Mouse (Mus musculus) forebrain, embryonic 14.5 days (tissue): ENCODE data around the gene Slc1a2. TPM values are rescaled to one million over a fixed set of nuclear protein-coding genes. Genes with fewer than 3 reads are reported as not detected.

Experiments
- ATAC-seq: fragments of 200-750 bp; cut with Nextera tagmentation; 2 replicates; pipeline ENCODE4 v1.8.0; 2017; ENCODE audit warnings: mild to moderate bottlenecking, moderate library complexity
- DNase-seq: peaks from one replicate; pipeline ENCODE4 v3.0.0-alpha.2; 2015; ENCODE audit warnings: low spot score
- H3K27ac ChIP-seq: fragments of 300-500 bp; sonication (generic); 2 replicates; pipeline ENCODE4 v1.5.1; 2014; ENCODE audit warnings: low read depth, mild to moderate bottlenecking, control low read depth, low read length, moderate library complexity
- H3K27me3 ChIP-seq: fragments of 300-500 bp; sonication (generic); replicated peaks from 2 replicates; pipeline ENCODE4 v1.6.1; 2014; ENCODE audit warnings: low read length, control low read depth, mixed read lengths; ENCODE audit not compliant: control insufficient read depth, insufficient read depth
- H3K36me3 ChIP-seq: fragments of 300-500 bp; sonication (generic); 2 replicates; pipeline ENCODE4 v1.6.1; 2014; ENCODE audit warnings: low read length, control low read depth; ENCODE audit not compliant: control insufficient read depth, insufficient read depth
- H3K4me1 ChIP-seq: fragments of 300-500 bp; sonication (generic); 2 replicates; pipeline ENCODE4 v1.6.1; 2014; ENCODE audit warnings: antibody characterized with exemption, low read length, control low read depth; ENCODE audit not compliant: control insufficient read depth, insufficient read depth
- H3K4me2 ChIP-seq: fragments of 300-500 bp; sonication (generic); 2 replicates; pipeline ENCODE4 v1.6.1; 2014; ENCODE audit warnings: mild to moderate bottlenecking, control low read depth, low read length
- H3K4me3 ChIP-seq: fragments of 300-500 bp; sonication (generic); 2 replicates; pipeline ENCODE4 v1.5.1; 2014; ENCODE audit warnings: low read depth, low read length, control low read depth
- H3K9ac ChIP-seq: fragments of 300-500 bp; sonication (generic); 2 replicates; pipeline ENCODE4 v1.6.1; 2014; ENCODE audit warnings: mild to moderate bottlenecking, low read length, control low read depth, moderate library complexity
- H3K9me3 ChIP-seq: fragments of 300-500 bp; sonication (generic); replicated peaks from 2 replicates; pipeline ENCODE4 v1.6.1; 2016; ENCODE audit warnings: low read length, control low read depth, mixed read lengths; ENCODE audit not compliant: control insufficient read depth
- WGBS: fragments of 180-500 bp; shearing (Covaris S2); extraction: QIAGEN DNeasy Blood & Tissue Kit; methylation state at CpG from one replicate; pipeline ENCODE4 v1.1.7; 2014; 5-methylcytosine and 5-hydroxymethylcytosine counted together
- polyA plus RNA-seq: library from polyadenylated mRNA; unstranded; fragments of >200 nt; fragmentation: Nextera tagmentation; extraction: Ambion mirVana; gene quantifications from 2 replicates; pipeline ENCODE4 v1.2.1, GENCODE M21; 2014

The Slc1a2 gene
- polyA plus RNA-seq, 1 experiment from 2014 or later, result 12.0 TPM

DNA sequence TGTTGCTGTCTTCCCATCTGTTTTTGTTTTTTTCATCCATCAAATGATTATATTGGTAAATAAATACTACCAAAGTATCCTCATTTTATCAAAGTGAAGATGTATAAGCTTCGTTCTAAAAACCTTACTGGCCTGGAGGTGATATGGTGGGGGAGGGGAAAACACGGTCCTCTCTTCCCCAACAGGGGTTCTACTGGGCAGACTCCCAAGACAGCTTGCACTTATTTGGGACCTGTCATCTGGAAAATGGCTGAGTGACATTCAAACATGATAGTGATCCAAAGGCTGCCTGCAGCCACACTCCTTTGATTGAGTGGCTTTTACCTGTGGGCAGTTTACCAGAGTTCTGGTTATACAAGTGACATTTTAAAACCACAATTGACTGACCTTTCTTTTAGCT, 76.6 kb downstream of the Slc1a2 start:
- WGBS, result 70% methylated on average over 2 of the region's 2 CpGs
- ATAC-seq, result no peak

DNA sequence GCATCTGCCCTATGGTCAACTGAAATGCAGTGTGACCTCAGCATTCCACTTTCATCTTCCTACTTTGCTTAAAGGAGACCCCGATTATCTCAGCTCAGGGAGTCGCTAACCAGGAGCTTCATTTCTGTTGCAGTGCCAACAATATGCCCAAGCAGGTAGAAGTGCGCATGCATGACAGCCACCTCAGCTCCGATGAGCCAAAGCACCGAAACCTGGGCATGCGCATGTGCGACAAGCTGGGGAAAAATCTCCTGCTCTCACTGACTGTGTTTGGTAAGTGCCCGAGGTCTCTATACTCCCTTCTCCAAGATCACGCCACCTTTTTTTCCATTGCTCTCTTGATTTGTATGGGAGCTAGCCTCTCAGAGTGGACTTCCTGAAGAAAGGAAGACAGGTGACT, 77.4 kb downstream of the Slc1a2 start:
- no peak overlapping the region for H3K4me3 ChIP-seq
- H3K9ac ChIP-seq, result no peak overlapping the region
- no peaks in the 10 kb centered on the region for H3K36me3 ChIP-seq
- H3K4me1 ChIP-seq, result peaks cover 6% of the 10 kb centered on the region
- DNase-seq (no peak), ATAC-seq (no peak)
- 96% methylated on average over 9 of the region's 9 CpGs for WGBS
- no peaks in the 10 kb centered on the region for H3K27me3 ChIP-seq
- no peak overlapping the region for H3K27ac ChIP-seq
- no peaks in the 10 kb centered on the region for H3K9me3 ChIP-seq
- no peak overlapping the region for H3K4me2 ChIP-seq

More for the DNA sequence above, 76.6 kb downstream of the Slc1a2 start:
- no peak for DNase-seq
- H3K9ac ChIP-seq, result no peak overlapping the region
- no peak overlapping the region for H3K4me2 ChIP-seq
- H3K4me1 ChIP-seq, result peaks cover 11% of the 10 kb centered on the region
- no peak overlapping the region for H3K4me3 ChIP-seq
- no peaks in the 10 kb centered on the region for H3K36me3 ChIP-seq
- H3K27me3 ChIP-seq, result no peaks in the 10 kb centered on the region
- H3K9me3 ChIP-seq, result no peaks in the 10 kb centered on the region
- H3K27ac ChIP-seq, result no peak overlapping the region

DNA sequence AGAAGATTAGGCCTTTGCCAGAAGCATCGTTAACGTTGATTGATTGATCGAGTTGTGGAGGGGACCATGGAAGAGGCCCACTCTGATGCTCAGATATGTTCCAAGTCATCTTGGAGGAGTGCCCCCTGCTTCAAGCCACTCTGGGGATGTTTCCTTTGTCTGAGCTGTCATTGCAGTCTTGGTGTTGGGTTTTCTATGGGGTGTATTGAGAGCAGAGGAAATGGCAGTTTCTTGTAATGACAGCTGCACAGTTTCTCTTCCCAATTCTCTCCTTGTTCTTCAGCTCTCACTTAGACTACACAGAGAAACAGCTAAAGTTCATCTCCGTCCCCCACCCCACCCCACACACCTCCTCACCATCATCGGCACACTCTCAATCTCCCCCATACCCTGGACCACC, 78.0 kb downstream of the Slc1a2 start:
- WGBS, result 81% methylated on average over 5 of the region's 5 CpGs
- Histone ChIP-seq H3K9me3 (no peaks in the 10 kb centered on the region), H3K27ac (no peak overlapping the region), H3K4me1 (no peaks in the 10 kb centered on the region), H3K4me3 (no peak overlapping the region), H3K36me3 (no peaks in the 10 kb centered on the region), H3K27me3 (no peaks in the 10 kb centered on the region), H3K9ac (no peak overlapping the region), H3K4me2 (no peak overlapping the region)
- ATAC-seq (no peak), DNase-seq (no peak)

DNA sequence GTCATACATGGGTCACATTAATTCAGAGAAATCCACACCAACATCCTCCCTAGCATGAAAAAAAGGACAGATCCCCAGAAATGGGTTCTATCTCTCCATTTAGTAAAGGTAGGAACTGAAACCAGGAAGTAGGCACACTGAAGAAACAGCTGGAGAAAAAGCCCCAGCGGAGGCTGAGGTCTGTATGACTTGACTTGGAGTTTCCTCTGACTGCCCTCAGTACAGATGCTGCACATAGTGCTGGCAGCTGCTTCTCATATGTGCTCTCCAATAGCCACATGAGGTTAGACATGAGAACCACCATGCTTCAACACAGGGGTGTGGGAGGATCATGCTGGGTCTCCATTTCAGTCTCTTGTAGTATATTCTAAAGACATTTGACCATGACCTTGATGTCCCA, 80.4 kb downstream of the Slc1a2 start:
- 100% methylated on average over 1 of the region's 1 CpGs for WGBS
- ATAC-seq, result no peak
- Histone ChIP-seq H3K27me3 (no peaks in the 10 kb centered on the region), H3K9ac (no peak overlapping the region), H3K9me3 (no peaks in the 10 kb centered on the region), H3K36me3 (no peaks in the 10 kb centered on the region), H3K4me1 (no peaks in the 10 kb centered on the region), H3K4me3 (no peak overlapping the region), H3K4me2 (no peak overlapping the region), H3K27ac (no peak overlapping the region)
- no peak for DNase-seq

DNA sequence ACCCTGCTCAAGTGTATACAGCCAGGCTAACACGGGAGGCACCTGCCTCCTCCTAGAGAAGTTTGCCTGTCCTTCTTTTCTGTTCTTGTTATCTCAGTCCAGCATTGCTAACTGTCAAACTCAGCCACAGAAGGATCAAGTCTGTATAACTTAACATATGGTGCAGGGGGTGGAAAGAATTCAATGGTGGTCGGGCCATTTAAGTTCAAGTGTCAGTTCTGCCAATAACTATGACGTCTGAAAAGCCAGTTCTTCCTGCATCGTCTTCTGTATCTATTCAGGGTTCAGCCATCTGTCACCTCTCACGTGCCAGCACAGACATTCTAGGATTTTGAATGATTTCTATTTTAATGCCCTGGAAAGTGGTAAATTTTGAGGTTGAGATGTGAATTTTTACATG, 84.2 kb downstream of the Slc1a2 start:
- H3K4me2 ChIP-seq, result no peak overlapping the region
- no peaks in the 10 kb centered on the region for H3K27me3 ChIP-seq
- H3K27ac ChIP-seq, result no peak overlapping the region
- DNase-seq, result peak; percentile 16
- no peaks in the 10 kb centered on the region for H3K9me3 ChIP-seq
- H3K36me3 ChIP-seq, result no peaks in the 10 kb centered on the region
- no peak for ATAC-seq
- H3K4me1 ChIP-seq, result peaks cover 17% of the 10 kb centered on the region
- H3K9ac ChIP-seq, result no peak overlapping the region
- no peak overlapping the region for H3K4me3 ChIP-seq
- 77% methylated on average over 5 of the region's 5 CpGs for WGBS

DNA sequence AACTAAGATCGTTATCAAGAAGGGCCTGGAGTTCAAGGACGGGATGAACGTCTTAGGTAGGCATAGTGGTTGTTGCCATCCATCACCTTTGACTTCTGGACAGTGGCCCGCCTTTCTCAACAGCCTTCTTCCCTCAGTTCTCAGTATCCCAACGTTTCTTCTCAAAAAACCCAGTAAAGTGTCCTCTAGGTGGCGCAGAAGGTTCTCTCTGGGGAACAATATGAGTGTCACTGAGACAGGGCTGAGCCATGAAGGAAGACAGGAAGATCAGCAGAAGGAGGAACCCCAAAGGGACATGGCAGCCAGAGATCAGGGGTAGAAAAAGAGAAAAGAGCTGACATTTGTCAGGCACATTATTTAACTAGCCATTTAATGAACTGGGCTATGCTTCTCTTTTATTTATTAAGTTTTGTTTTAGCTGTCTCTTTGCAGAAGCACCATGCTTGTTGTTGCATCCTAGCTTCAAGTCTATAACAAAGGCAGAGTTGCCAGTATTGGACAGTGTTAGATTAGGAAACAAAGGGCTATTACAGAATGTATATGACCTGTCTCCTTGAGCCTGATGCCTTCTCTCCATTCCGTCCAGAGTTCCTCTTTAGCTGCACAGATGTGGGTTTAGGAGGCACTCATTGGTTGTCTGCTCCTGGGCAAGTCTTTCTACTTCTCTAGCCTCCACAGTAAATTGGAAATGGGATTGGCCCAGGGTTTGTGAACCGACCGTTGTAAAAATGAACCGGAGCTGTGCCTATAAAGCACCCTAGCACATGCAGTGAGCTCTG, 85.6 kb downstream of the Slc1a2 start:
- Histone ChIP-seq H3K9me3 (no peaks in the 10 kb centered on the region), H3K9ac (no peak overlapping the region), H3K4me2 (no peak overlapping the region), H3K27me3 (no peaks in the 10 kb centered on the region), H3K4me3 (no peak overlapping the region), H3K36me3 (no peaks in the 10 kb centered on the region), H3K27ac (peak overlapping the region; percentile 21; the same call in 1 of the 2 replicates), H3K4me1 (peaks cover 17% of the 10 kb centered on the region)
- DNase-seq (peak; percentile 67), ATAC-seq (no peak)
- WGBS, result 63% methylated on average over 10 of the region's 10 CpGs

DNA sequence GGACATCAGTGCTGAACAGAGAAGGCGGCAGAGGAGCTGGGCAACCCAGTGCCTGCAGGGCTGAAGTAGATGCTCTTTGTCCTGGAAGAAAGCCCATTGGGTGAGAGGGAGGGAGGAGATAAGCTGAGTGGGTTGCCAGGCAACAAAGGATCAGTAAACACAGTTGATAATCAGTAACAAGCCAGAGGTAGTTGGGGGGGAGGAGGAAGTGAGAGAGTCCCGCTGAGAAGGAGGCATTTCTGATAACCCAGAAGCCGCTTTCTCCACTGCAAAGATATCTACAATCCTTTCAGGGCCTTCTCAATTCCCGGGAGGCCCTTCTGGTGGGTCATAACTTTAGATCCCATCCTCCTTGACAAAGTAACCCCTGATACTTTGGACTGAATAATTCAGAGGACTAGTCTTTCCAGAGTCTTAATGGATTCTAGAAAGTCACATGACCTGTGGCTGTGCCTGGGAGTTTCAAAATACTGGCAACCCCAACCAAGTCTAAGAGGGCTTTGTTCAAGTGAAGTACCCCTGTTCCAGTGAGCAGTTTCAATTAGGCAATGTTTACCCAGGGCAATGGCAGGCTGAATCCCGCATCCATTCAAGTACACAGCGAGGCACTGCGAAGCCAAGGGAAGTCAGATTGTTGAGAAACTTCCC, 86.9 kb downstream of the Slc1a2 start:
- H3K4me3 ChIP-seq, result no peak overlapping the region
- no peaks in the 10 kb centered on the region for H3K9me3 ChIP-seq
- ATAC-seq (peak; percentile 94), DNase-seq (peak; percentile 93)
- no peaks in the 10 kb centered on the region for H3K27me3 ChIP-seq
- peaks cover 17% of the 10 kb centered on the region for H3K4me1 ChIP-seq
- H3K9ac ChIP-seq, result no peak overlapping the region
- WGBS, result 2% methylated on average over 7 of the region's 7 CpGs
- no peaks in the 10 kb centered on the region for H3K36me3 ChIP-seq
- peak overlapping the region; percentile 33 for H3K4me2 ChIP-seq
- peak overlapping the region; percentile 39; the same call in 1 of the 2 replicates for H3K27ac ChIP-seq

DNA sequence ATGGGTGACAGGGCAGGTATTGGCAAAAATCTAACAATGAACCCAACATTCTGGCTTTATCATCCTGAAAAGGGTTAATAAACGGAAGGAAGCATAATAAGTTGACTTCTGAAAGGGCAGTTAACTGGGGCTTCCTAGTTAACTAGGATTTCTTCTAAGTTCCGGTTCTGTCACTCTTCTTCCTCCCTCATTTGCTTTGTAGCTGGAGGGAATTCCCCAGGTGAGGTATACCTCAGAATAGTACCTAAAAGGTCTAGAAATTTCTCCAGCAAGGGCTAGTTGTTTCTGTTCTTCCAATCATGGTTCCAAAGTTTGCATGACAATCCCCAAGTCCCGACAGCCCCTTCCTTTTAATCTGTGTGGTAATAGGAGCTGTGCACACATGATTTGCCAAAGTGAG, 89.3 kb downstream of the Slc1a2 start:
- WGBS, result 76% methylated on average over 3 of the region's 3 CpGs
- peaks cover 17% of the 10 kb centered on the region for H3K4me1 ChIP-seq
- no peak overlapping the region for H3K4me3 ChIP-seq
- no peaks in the 10 kb centered on the region for H3K27me3 ChIP-seq
- no peak overlapping the region for H3K9ac ChIP-seq
- DNase-seq (no peak), ATAC-seq (no peak)
- no peak overlapping the region for H3K27ac ChIP-seq
- H3K4me2 ChIP-seq, result no peak overlapping the region
- H3K36me3 ChIP-seq, result no peaks in the 10 kb centered on the region
- H3K9me3 ChIP-seq, result no peaks in the 10 kb centered on the region

DNA sequence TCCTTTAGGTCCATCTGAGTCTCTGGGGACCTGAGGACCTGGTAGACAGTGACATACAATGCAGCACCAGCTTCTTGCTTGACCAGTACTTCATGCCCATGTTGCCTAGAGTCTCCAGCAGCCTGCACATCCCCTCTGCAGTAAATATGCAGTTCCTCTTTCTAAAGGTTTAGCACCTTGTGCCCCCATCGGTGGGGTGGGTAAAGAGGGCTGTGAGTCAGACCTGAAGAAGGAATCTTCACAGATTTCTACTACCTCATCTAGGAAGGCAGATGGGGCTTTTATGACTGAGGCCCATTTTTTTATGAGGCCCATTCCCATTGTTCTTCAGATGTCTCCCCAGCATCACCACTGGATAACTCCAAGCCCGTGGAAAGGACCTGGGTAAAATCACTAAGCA, 91.5 kb downstream of the Slc1a2 start:
- Histone ChIP-seq H3K4me3 (no peak overlapping the region), H3K4me1 (peaks cover 8% of the 10 kb centered on the region), H3K9me3 (no peaks in the 10 kb centered on the region), H3K4me2 (no peak overlapping the region), H3K36me3 (no peaks in the 10 kb centered on the region), H3K27ac (no peak overlapping the region), H3K27me3 (no peaks in the 10 kb centered on the region), H3K9ac (no peak overlapping the region)
- ATAC-seq (no peak), DNase-seq (no peak)
- 92% methylated on average over 2 of the region's 2 CpGs for WGBS
